Mouse (Mus musculus): Measurements from ENCODE around the gene Cdx2. TPM values are rescaled to one million over a fixed set of nuclear protein-coding genes. Genes with fewer than 3 reads are reported as not detected.

Cdx2 gene
- polyA plus RNA-seq, 1 experiment from 2014 or later, result not detected

DNA sequence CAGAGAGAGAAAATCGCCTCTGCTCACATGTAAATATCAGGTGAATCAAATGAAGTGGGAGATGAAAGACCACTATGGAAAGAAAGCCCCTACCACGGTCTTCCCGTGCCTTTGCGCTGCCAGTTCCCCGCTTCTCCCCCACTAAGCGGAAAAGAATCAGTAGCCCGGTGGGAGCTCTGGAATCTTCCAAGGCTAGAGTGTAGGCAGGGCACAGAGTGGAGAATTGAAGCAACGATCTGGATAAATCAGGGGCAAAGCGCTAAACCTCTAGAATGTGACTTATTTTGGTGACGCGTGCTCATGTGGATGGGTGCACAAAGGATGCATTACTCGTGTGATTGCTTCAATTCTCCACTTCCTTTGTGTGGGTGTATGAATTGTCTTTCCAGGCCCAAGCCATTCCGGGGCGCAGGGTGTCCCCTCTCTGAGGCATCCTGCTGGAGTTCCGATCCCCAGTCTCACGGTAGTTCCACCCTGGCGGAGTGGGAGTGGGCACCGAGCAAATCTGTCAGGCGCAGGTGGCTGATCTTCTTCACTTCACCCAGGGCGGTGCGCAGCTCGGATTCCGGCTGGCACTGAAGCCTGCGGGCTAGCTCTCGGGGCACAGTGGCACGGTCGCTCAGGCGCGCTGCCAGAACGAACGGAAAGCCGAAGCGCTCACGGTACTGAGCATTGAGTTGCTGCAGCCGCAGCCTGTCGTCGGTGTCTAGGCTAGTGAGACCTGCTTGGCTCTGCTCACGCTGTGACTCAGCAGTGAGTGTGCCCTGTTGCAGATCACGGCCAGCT is 7.8 kb upstream of the Cdx2 start:
- H3K4me1 ChIP-seq, result peaks cover 11% of the 10 kb centered on the region
- H3K9ac ChIP-seq, result no peak overlapping the region
- H3K4me3 ChIP-seq (replicated peaks), result peak overlapping the region; percentile 11; the same call in 1 of the 2 replicates
- H3K27me3 ChIP-seq, result peaks cover 95% of the 10 kb centered on the region
- peak overlapping the region; percentile 20 for H3K4me2 ChIP-seq
- no peaks in the 10 kb centered on the region for H3K36me3 ChIP-seq
- no peaks in the 10 kb centered on the region for H3K9me3 ChIP-seq (replicated peaks)
- WGBS, result 1% methylated on average over 39 of the region's 39 CpGs
- no peak for ATAC-seq (replicated peaks; ENCODE audit: low FRiP score)
- H3K27ac ChIP-seq, result no peak overlapping the region

DNA sequence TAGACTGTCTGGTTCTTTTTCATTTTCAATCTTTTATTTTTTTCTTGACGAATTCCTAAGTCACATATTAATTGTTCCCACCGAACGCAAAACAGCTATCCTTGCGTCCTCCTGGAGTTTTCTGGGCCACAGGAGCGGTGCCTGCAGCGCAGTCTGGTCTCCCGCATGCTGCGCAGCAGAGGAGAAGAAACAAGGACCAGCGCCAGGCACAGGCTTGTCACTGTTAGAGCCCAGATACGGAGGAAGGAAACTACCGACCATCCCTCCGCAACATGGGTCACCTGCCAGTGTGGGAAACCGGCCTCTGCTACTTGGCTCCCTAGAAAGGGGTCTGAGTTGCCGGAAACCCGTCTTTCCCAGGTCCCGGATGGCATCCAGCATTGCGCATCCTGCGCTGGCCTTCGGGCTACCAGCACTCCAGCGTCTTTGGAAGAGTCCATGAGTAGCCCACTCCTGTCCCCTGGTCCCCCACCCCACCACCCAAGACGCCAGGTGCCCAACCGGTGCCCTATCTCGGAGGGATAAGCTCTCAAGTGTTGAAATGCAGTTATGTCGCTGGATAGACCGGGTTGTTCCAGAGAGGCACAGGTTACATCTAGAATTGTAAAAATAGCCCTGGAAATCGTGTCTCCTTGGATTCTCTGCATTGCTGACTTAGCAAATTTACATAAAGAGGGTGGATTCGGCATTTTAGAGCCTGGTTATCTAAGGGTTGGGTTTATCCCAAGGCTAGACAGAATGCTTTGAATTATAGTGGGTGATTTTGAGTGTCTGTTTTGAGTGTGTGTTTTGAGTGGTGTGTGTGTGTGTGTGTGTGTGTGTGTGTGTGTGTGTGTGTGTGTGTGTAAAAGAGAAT is 6.0 kb upstream of the Cdx2 start:
- WGBS, result 2% methylated on average over 27 of the region's 27 CpGs
- no peaks in the 10 kb centered on the region for H3K9me3 ChIP-seq (replicated peaks)
- H3K9ac ChIP-seq, result no peak overlapping the region
- peaks cover 100% of the 10 kb centered on the region for H3K27me3 ChIP-seq
- no peak for ATAC-seq (replicated peaks; ENCODE audit: low FRiP score)
- no peak overlapping the region for H3K4me3 ChIP-seq (replicated peaks)
- no peak overlapping the region for H3K27ac ChIP-seq
- peaks cover 11% of the 10 kb centered on the region for H3K4me1 ChIP-seq
- H3K4me2 ChIP-seq, result no peak overlapping the region
- H3K36me3 ChIP-seq, result no peaks in the 10 kb centered on the region

DNA sequence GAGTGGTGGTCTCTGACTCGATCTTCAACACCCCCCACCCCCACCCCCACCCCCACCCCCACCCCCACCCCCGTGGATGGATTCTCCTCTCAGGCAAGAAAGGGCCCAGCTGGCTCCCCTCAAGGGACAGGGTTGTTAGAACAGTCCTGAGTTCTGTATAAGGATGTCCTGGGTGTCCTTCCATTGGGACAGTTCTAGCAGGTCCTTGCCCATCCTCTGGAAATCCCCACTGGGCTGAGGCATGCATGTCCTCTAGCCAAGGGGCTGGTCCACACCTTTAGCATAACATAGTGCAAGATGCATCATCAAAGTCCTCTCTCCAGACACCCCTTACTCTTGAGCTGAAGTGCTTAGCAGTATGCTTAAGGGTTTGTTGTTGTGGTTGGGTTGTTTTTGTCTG is 2.7 kb upstream of the Cdx2 start:
- ATAC-seq (replicated peaks; ENCODE audit: low FRiP score), result no peak
- no peak overlapping the region for H3K4me3 ChIP-seq (replicated peaks)
- H3K9me3 ChIP-seq (replicated peaks), result no peaks in the 10 kb centered on the region
- H3K36me3 ChIP-seq, result no peaks in the 10 kb centered on the region
- peaks cover 23% of the 10 kb centered on the region for H3K4me1 ChIP-seq
- no peak overlapping the region for H3K9ac ChIP-seq
- no peak overlapping the region for H3K27ac ChIP-seq
- H3K4me2 ChIP-seq, result no peak overlapping the region
- H3K27me3 ChIP-seq, result peaks cover 100% of the 10 kb centered on the region
- WGBS, result 8% methylated on average over 2 of the region's 2 CpGs

DNA sequence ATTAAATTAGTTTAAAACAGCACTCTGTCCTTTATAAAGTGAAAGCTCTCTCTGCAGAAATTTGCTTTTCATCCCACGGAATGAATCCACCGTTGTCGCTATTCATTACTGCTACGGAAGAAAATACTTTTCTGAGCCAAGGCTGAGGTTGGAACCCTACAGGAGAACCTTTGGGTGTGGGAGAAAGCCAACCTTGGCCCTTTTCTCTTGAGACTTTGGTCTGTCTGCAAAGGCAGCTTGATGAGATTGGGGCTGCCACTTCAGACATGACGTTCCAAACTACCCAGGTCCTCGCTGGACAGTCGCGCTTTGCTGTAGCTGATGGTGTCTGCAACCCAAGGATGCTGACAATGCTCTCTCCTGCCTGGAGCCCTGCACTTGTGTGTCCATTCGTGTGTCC is 1.4 kb upstream of the Cdx2 start:
- ATAC-seq (replicated peaks; ENCODE audit: low FRiP score), result no peak
- WGBS, result 8% methylated on average over 9 of the region's 9 CpGs
- Histone ChIP-seq H3K36me3 (no peaks in the 10 kb centered on the region), H3K27me3 (peaks cover 100% of the 10 kb centered on the region), H3K4me3 (replicated peaks) (no peak overlapping the region), H3K9me3 (replicated peaks) (no peaks in the 10 kb centered on the region), H3K4me1 (peaks cover 29% of the 10 kb centered on the region), H3K4me2 (no peak overlapping the region), H3K9ac (no peak overlapping the region), H3K27ac (no peak overlapping the region)

DNA sequence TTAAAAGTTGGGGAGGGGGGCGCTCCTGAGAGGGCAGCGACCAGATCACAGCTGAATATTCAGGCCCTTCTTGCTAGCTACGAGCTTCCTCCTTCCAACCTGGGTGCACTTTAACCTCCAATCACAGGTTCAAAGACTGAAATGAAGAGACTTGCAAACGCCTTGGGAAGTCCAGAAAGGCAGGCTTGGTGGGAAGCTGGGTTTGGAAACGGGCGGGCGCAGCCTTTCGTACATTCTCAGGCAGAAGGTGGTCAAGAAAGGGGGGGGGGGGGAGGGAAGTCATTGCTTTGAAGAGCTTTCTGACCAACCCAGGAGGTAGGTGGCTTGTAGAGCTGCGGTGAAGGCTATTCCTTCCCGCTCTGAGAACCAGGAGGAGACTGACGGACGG is 322 bp upstream of the Cdx2 start:
- ATAC-seq (replicated peaks; ENCODE audit: low FRiP score), result no peak
- Histone ChIP-seq H3K27me3 (peaks cover 100% of the 10 kb centered on the region), H3K36me3 (no peaks in the 10 kb centered on the region), H3K9ac (no peak overlapping the region), H3K4me2 (no peak overlapping the region), H3K27ac (no peak overlapping the region), H3K4me1 (peaks cover 29% of the 10 kb centered on the region), H3K4me3 (replicated peaks) (0 out of 2 replicates have a peak overlapping the region, but pooled peaks have one; percentile 25), H3K9me3 (replicated peaks) (no peaks in the 10 kb centered on the region)
- WGBS, result 3% methylated on average over 12 of the region's 12 CpGs

DNA sequence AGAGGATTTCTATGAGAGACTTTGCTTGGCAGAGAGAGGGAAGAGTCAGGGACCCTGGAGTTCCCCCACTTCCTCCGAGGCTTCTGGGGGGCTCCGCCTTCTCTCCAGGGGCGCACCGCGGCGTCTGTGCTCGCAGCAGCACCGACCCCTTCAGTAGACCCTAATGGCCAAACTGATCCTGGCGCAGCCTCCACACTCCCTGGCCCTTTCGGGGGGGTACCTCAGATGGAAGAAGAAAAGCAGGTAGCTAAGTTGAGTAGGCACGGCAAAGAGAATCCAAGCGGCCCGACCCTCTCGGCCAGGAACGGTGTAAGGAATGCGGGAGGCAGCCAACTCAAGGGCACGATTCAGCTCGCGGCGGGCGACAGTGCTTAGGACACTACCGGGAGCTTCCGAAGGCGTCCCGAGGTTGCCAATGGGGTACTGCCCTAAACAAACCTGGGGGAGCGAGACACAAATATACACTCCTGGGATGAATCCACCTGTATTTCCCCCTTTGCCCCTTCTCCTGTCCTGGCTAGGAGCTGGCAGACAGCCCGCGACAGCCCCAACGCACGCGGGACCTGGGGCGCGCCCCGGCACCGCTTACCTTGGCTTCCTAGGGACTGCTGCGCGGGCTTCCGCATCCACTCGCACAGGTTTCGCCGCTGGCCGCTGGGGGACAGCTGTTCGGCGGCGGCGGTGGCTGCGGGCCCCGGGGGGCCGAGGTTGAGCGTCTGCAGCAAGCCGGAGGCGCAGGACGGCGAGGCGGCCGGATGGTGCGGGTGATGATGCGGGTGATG is 1.0 kb downstream of the Cdx2 start:
- no peak for ATAC-seq (replicated peaks; ENCODE audit: low FRiP score)
- H3K4me2 ChIP-seq, result peak overlapping the region; percentile 36
- H3K9me3 ChIP-seq (replicated peaks), result no peaks in the 10 kb centered on the region
- H3K4me3 ChIP-seq (replicated peaks), result peak overlapping the region; percentile 25
- no peak overlapping the region for H3K27ac ChIP-seq
- H3K4me1 ChIP-seq, result peaks cover 32% of the 10 kb centered on the region
- H3K36me3 ChIP-seq, result no peaks in the 10 kb centered on the region
- peaks cover 100% of the 10 kb centered on the region for H3K27me3 ChIP-seq
- WGBS, result under 1% methylated on average over 55 of the region's 58 CpGs
- no peak overlapping the region for H3K9ac ChIP-seq

DNA sequence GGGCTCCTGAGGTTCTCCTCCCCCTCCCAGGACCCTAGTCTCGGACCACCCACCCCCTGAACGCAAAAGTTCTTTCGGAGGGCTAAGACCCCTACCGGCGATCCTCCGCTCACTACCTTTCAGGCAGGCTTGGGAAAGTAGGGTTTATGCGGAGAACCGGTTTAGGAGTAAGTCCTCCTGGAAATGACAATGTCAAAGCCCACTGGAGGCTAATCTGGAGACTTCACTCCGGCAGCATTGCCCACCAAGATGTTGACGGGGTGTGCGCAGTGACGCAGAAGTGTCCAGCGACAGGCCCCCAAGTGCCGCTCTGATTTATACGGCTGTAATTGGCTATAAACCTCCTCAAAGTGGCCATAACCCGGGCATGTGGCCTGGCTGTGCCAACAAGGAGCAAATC is 1.9 kb downstream of the Cdx2 start:
- H3K9me3 ChIP-seq (replicated peaks), result no peaks in the 10 kb centered on the region

DNA sequence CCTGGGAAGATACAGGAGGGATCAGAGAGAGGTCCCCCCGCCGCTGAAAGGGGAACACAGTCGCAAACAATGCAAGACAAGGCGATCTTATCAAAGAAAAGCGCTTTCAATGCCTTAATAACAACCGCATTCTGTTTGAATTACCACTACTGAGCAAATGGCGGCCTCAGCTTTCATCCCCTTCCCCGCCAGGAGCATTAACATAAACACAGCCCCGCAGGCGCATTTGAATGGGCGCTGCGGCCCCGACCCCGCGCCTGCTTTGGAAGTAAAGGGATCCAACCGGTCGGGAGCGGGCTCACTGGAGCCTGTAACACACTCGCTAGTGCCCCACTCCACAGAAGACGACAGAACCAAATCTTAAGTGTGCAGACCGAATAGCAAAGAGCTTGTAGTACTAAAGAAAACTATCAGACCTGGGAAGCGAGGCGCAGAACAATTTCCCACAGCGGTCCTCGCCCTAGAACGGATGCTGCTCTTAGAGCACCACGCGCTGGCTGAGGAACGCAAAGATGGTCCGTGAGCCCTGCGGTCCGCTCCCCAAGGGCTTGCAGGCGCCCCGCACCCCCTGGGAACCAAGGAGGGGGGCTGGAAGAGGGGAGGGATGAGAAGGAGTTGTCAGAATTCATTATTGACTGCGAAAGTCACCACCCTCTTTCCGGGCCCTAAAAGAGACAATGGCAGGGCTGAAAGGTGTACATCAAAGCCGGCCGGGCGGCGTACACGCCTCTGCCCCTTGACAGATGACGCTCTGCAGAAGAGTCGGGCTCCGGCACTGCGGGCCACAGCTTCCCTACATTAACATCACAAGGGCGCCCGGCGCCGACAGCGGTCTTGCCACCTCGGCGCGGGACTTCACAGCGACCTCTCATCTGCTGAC is 2.6 kb downstream of the Cdx2 start:
- WGBS, result under 1% methylated on average over 54 of the region's 54 CpGs
- no peak for ATAC-seq (replicated peaks; ENCODE audit: low FRiP score)
- Histone ChIP-seq H3K36me3 (no peaks in the 10 kb centered on the region), H3K27me3 (peaks cover 100% of the 10 kb centered on the region), H3K9me3 (replicated peaks) (no peaks in the 10 kb centered on the region), H3K4me1 (peaks cover 45% of the 10 kb centered on the region), H3K4me2 (no peak overlapping the region), H3K4me3 (replicated peaks) (no peak overlapping the region), H3K9ac (no peak overlapping the region), H3K27ac (no peak overlapping the region)

More for the DNA sequence above, 1.9 kb downstream of the Cdx2 start:
- H3K9ac ChIP-seq, result no peak overlapping the region
- no peak for ATAC-seq (replicated peaks; ENCODE audit: low FRiP score)
- H3K36me3 ChIP-seq, result no peaks in the 10 kb centered on the region
- H3K27ac ChIP-seq, result no peak overlapping the region
- peaks cover 100% of the 10 kb centered on the region for H3K27me3 ChIP-seq
- H3K4me3 ChIP-seq (replicated peaks), result no peak overlapping the region
- H3K4me2 ChIP-seq, result no peak overlapping the region
- 1% methylated on average over 16 of the region's 16 CpGs for WGBS
- H3K4me1 ChIP-seq, result peaks cover 39% of the 10 kb centered on the region

DNA sequence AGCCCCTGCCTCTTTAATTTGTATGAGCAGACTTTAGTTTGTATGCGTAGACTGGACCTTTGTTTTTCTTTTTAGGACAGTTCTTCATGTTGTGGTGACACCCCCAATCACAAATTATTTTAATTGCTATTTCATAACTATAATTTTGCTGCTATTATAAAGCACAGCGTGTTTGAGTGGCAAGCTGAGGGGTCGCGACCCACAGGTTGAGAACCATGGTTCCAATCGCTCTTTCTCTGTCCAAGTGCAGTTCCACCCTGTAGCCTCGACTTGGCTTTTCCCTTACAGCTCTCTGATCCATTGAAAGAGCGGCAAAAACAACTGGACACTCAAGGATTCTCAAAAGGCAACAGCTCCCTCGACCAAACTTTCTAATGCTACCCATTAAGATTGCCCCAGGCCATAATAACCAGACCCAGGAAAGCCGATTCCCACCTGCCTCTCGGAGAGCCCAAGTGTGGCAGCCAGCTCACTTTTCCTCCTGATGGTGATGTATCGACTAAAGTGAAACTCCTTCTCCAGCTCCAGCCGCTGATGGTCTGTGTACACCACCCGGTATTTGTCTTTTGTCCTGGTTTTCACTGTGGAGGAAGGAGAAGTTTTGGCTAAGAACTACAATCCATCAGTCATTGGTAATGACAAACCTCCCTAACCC is 4.2 kb downstream of the Cdx2 start:
- H3K4me3 ChIP-seq (replicated peaks), result no peak overlapping the region
- WGBS, result 6% methylated on average over 13 of the region's 13 CpGs
- H3K9ac ChIP-seq, result no peak overlapping the region
- peaks cover 49% of the 10 kb centered on the region for H3K4me1 ChIP-seq
- ATAC-seq (replicated peaks; ENCODE audit: low FRiP score), result no peak
- H3K4me2 ChIP-seq, result no peak overlapping the region
- no peak overlapping the region for H3K27ac ChIP-seq
- H3K9me3 ChIP-seq (replicated peaks), result no peaks in the 10 kb centered on the region
- H3K27me3 ChIP-seq, result peaks cover 100% of the 10 kb centered on the region
- no peaks in the 10 kb centered on the region for H3K36me3 ChIP-seq

DNA sequence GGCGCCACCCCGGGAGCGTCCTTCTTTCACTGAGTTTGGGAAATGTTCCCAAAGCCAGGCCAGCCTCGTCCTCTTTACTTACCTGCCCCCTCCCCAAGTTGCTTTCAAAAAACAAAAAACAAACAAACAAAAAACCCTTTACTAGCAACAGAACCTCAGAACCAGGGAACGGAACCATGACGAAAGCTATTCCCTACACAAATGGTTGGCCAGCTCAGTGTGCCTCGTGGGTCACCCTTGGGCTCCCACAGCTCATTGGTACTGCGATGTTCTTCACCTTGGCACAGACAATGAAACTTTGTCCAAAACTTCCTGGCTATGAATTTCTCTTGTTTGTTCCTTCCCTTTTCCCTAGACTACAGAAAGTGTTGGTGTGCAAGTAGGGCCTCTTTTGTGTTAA is 4.9 kb downstream of the Cdx2 start:
- Histone ChIP-seq H3K4me1 (peaks cover 48% of the 10 kb centered on the region), H3K4me3 (replicated peaks) (no peak overlapping the region), H3K9ac (no peak overlapping the region), H3K27ac (no peak overlapping the region), H3K27me3 (peaks cover 100% of the 10 kb centered on the region), H3K4me2 (no peak overlapping the region), H3K9me3 (replicated peaks) (no peaks in the 10 kb centered on the region), H3K36me3 (no peaks in the 10 kb centered on the region)
- 9% methylated on average over 8 of the region's 8 CpGs for WGBS
- no peak for ATAC-seq (replicated peaks; ENCODE audit: low FRiP score)

DNA sequence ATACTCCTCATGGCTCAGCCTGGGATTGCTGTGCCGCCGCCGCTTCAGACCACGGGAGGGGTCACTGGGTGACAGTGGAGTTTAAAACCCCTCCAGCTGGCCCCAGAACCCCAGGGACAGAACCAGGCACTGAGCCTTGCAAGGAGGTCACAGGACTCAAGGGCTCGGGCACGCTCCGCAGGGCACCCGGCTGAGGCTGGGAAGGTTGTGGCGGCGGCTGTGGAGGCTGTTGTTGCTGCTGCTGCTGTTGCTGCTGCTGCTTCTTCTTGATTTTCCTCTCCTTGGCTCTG is 5.3 kb downstream of the Cdx2 start:
- H3K4me1 ChIP-seq, result peaks cover 44% of the 10 kb centered on the region
- no peak overlapping the region for H3K4me2 ChIP-seq
- H3K9me3 ChIP-seq (replicated peaks), result no peaks in the 10 kb centered on the region
- H3K9ac ChIP-seq, result no peak overlapping the region
- no peaks in the 10 kb centered on the region for H3K36me3 ChIP-seq
- WGBS, result 4% methylated on average over 10 of the region's 10 CpGs
- no peak overlapping the region for H3K27ac ChIP-seq
- no peak for ATAC-seq (replicated peaks; ENCODE audit: low FRiP score)
- H3K4me3 ChIP-seq (replicated peaks), result no peak overlapping the region
- H3K27me3 ChIP-seq, result peaks cover 100% of the 10 kb centered on the region

Data from kidney, embryonic 15.5 days (tissue).